Mouse (Mus musculus) neural tube, embryonic 12.5 days (tissue): Measurements from ENCODE around the gene Gdap1l1. TPM values are rescaled to one million over a fixed set of nuclear protein-coding genes. Genes with fewer than 3 reads are reported as not detected.

ENCODE experiments used
- ATAC-seq: fragments of 200-750 bp; cut with Nextera tagmentation; 2 replicates; pipeline ENCODE4 v1.8.0; 2017; ENCODE audit warnings: low read depth, mild to moderate bottlenecking, moderate TSS enrichment, moderate library complexity; ENCODE audit not compliant: low FRiP score
- H3K27ac ChIP-seq: fragments of 300-500 bp; sonication (generic); 2 replicates; pipeline ENCODE4 v1.5.1; 2016
- H3K27me3 ChIP-seq: fragments of 300-500 bp; sonication (generic); replicated peaks from 2 replicates; pipeline ENCODE4 v1.6.1; 2016; ENCODE audit warnings: mild to moderate bottlenecking
- H3K36me3 ChIP-seq: fragments of 300-500 bp; sonication (generic); 2 replicates; pipeline ENCODE4 v1.6.1; 2016; ENCODE audit warnings: mild to moderate bottlenecking
- H3K4me1 ChIP-seq: fragments of 300-500 bp; sonication (generic); 2 replicates; pipeline ENCODE4 v1.6.1; 2016
- H3K4me2 ChIP-seq: fragments of 300-500 bp; sonication (generic); replicated peaks from 2 replicates; pipeline ENCODE4 v1.6.1; 2016; ENCODE audit warnings: mild to moderate bottlenecking
- H3K4me3 ChIP-seq: fragments of 300-500 bp; sonication (generic); 2 replicates; pipeline ENCODE4 v1.5.1; 2016
- H3K9ac ChIP-seq: fragments of 300-500 bp; sonication (generic); 2 replicates; pipeline ENCODE4 v1.6.1; 2016; ENCODE audit warnings: mild to moderate bottlenecking
- H3K9me3 ChIP-seq: fragments of 300-500 bp; sonication (generic); 2 replicates; pipeline ENCODE4 v1.6.1; 2016; ENCODE audit warnings: mild to moderate bottlenecking
- WGBS: fragments of 180-500 bp; shearing (Covaris S2); methylation state at CpG from one replicate; pipeline ENCODE4 v1.1.7; 2016; 5-methylcytosine and 5-hydroxymethylcytosine counted together
- polyA plus RNA-seq: library from polyadenylated mRNA; unstranded; fragments of >200 nt; fragmentation: Nextera tagmentation; extraction: Ambion mirVana; gene quantifications from 2 replicates; pipeline ENCODE4 v1.2.1, GENCODE M21; 2016

Gdap1l1 gene
- polyA plus RNA-seq, 1 experiment from 2014 or later, result 83.6 TPM

GRCm38 (mm10) chr2:163411840-163412239, 26.4 kb upstream of the Gdap1l1 start:
- ATAC-seq, result no peak
- H3K9ac ChIP-seq, result no peak overlapping the region
- H3K9me3 ChIP-seq, result no peaks in the 10 kb centered on the region
- H3K36me3 ChIP-seq, result peaks cover 56% of the 10 kb centered on the region
- H3K27ac ChIP-seq, result no peak overlapping the region
- no peak overlapping the region for H3K4me3 ChIP-seq
- H3K27me3 ChIP-seq, result no peaks in the 10 kb centered on the region
- WGBS, result 78% methylated on average over 4 of the region's 4 CpGs
- no peaks in the 10 kb centered on the region for H3K4me1 ChIP-seq
- H3K4me2 ChIP-seq, result no peak overlapping the region

DNA sequence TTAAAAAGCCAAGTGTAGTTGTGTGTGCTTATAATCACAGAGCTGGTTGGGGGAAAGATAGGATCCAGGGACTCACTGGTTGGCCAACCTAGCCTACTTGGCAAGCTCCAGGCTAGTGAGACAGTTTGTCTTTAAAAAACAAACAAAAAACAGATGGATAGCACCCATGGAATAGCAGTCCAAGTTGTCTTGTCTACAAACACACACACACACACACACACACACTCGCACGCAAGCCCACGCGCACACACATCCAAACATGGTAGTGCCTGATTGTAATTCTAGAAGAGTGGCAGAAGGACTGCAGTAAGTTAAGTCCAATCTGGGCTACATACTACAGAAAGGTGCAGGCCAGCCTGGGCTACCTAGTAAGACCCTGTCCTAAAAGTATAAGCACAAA, 25.9 kb upstream of the Gdap1l1 start:
- H3K36me3 ChIP-seq, result peaks cover 50% of the 10 kb centered on the region
- no peaks in the 10 kb centered on the region for H3K9me3 ChIP-seq
- H3K27me3 ChIP-seq, result no peaks in the 10 kb centered on the region
- WGBS, result over 99% methylated on average over 4 of the region's 4 CpGs
- ATAC-seq, result no peak
- H3K4me3 ChIP-seq, result no peak overlapping the region
- H3K9ac ChIP-seq, result no peak overlapping the region
- H3K4me2 ChIP-seq, result no peak overlapping the region
- no peak overlapping the region for H3K27ac ChIP-seq
- no peaks in the 10 kb centered on the region for H3K4me1 ChIP-seq

DNA sequence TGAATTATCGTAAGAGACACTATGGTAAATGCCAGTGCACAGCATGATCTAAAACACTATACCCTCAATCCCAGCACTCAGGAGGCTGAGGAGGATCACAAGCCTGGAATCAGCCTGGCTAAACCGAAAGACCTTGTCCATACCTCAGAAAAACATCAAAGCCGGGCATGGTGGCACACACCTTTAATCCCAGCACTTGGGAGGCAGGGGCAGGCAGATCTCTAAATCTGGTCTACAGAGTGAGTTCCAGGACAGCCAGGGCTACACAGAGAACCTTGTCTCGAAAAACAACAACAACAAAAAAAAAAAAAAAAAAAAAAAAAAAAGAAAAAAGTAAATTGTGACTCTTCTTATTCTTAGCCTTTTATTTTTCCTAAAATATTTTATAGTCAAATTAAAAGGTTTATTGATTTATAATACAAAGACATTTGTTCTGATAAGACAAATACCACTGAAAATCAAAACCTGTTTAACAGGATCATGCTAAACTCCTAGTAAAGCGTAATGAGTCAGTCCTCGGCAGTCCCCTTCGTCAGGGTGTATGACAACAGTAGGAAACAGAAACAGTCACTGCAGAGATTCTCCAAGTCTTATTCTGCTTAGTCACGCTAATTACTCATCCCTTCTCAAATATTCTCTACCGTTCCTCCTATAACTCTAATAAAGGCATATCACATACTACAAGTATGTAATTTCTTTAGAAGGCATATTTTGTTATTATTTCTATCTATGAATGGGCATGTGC, 25.3 kb upstream of the Gdap1l1 start:
- H3K36me3 ChIP-seq, result peaks cover 46% of the 10 kb centered on the region

DNA sequence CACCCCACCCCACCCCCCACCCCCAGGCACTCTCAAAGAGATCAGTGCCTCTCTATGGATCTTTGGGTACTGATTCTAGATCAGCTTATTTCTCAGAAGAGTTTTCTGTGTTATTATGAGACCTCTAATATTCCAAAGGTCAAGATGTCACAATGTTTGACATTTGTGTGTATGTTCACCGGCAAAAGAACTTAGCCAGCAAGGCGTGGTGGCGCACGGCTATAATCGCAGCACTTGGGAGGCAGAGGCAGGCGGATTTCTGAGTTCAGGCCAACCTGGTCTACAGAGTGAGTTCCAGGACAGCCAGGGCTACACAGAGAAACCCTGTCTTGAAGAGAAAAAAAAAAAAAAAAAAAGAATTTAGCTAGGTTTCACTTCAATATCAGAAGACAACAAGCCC, 21.2 kb upstream of the Gdap1l1 start:
- Histone ChIP-seq H3K4me1 (peaks cover 19% of the 10 kb centered on the region), H3K9me3 (no peaks in the 10 kb centered on the region), H3K4me3 (no peak overlapping the region), H3K4me2 (no peak overlapping the region), H3K27ac (no peak overlapping the region), H3K9ac (no peak overlapping the region), H3K27me3 (no peaks in the 10 kb centered on the region), H3K36me3 (peaks cover 12% of the 10 kb centered on the region)
- 94% methylated on average over 6 of the region's 6 CpGs for WGBS
- ATAC-seq, result no peak

More for the DNA sequence above, 25.3 kb upstream of the Gdap1l1 start:
- H3K27me3 ChIP-seq, result no peaks in the 10 kb centered on the region
- H3K4me2 ChIP-seq, result no peak overlapping the region
- no peaks in the 10 kb centered on the region for H3K9me3 ChIP-seq
- ATAC-seq, result no peak
- no peak overlapping the region for H3K9ac ChIP-seq
- H3K4me3 ChIP-seq, result no peak overlapping the region
- no peak overlapping the region for H3K27ac ChIP-seq
- WGBS, result 89% methylated on average over 9 of the region's 9 CpGs
- H3K4me1 ChIP-seq, result peaks cover 6% of the 10 kb centered on the region

DNA sequence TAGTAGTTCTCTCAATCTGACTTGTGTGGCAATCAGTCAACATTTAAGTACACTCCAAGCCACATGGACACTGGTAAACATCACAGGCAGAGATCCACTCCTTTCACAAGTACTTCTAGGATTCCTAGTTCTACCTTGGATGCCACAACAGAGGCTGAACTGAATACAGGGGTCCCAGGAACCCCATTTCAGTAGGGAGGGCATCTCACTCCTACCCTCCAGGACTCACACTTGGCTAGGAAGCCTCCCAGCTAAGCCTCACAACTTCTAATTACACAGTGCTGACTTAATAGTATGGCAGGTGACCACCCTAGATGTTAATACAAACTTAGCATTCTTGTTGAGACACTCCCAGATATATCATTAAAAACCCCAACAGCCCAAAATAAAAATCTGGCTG, 20.4 kb upstream of the Gdap1l1 start:
- Histone ChIP-seq H3K4me3 (no peak overlapping the region), H3K27ac (no peak overlapping the region), H3K36me3 (peaks cover 6% of the 10 kb centered on the region), H3K9me3 (no peaks in the 10 kb centered on the region), H3K27me3 (no peaks in the 10 kb centered on the region), H3K4me1 (peaks cover 19% of the 10 kb centered on the region), H3K9ac (no peak overlapping the region), H3K4me2 (peak overlapping the region; percentile 89)
- no peak for ATAC-seq

GRCm38 (mm10) chr2:163418841-163419345, 19.4 kb upstream of the Gdap1l1 start:
- under 1% methylated on average over 50 of the region's 50 CpGs for WGBS
- Histone ChIP-seq H3K27me3 (no peaks in the 10 kb centered on the region), H3K36me3 (peaks cover 6% of the 10 kb centered on the region; the same call in 1 of the 2 replicates), H3K4me1 (peaks cover 19% of the 10 kb centered on the region), H3K27ac (no peak overlapping the region; the same call in 1 of the 2 replicates), H3K4me2 (peak overlapping the region; percentile 89), H3K9ac (peak overlapping the region; percentile 85), H3K4me3 (peak overlapping the region; percentile 98), H3K9me3 (no peaks in the 10 kb centered on the region)
- peak; percentile 59 for ATAC-seq

DNA sequence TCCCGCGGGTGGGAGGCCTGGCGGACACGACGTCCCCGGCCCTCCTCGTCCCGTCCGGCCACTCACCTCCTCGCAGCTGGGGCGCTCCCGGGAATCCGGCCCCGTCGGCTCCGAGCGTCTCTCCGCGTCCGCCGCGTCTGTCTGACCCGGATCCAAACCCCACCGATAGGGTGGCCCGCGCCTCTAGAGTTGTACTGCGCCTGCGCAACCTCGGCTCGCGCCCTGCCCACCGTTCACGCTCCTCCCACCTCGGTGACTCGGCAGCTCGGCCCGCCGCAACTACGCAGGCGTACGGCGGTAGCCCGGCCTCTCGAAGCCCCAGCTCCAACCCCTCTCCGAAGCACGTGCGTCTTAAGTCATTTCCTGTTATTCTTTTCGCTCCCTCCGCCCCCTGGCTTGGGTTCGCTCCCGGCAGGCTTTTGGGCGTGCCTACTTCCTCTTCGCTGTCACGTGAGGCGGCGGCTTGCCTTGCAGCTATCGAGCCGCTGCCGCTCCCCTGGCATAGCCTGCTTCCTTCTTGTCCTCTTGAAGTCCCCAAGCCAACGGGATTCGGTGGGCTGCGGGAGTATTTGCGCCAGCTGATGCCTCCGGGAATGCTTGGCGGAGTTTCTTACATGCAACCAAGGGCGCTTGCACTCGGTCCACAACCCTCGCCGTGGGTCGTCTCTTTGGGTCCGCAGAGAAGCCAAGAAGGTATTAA, 18.8 kb upstream of the Gdap1l1 start:
- H3K27me3 ChIP-seq, result no peaks in the 10 kb centered on the region
- WGBS, result under 1% methylated on average over 71 of the region's 71 CpGs
- no peaks in the 10 kb centered on the region for H3K9me3 ChIP-seq
- H3K36me3 ChIP-seq, result peaks cover 2% of the 10 kb centered on the region; the same call in 1 of the 2 replicates
- H3K9ac ChIP-seq, result peak overlapping the region; percentile 85
- H3K4me2 ChIP-seq, result peak overlapping the region; percentile 89
- peak overlapping the region; percentile 33 for H3K27ac ChIP-seq
- peaks cover 19% of the 10 kb centered on the region for H3K4me1 ChIP-seq
- H3K4me3 ChIP-seq, result peak overlapping the region; percentile 98
- peak; percentile 99 for ATAC-seq

DNA sequence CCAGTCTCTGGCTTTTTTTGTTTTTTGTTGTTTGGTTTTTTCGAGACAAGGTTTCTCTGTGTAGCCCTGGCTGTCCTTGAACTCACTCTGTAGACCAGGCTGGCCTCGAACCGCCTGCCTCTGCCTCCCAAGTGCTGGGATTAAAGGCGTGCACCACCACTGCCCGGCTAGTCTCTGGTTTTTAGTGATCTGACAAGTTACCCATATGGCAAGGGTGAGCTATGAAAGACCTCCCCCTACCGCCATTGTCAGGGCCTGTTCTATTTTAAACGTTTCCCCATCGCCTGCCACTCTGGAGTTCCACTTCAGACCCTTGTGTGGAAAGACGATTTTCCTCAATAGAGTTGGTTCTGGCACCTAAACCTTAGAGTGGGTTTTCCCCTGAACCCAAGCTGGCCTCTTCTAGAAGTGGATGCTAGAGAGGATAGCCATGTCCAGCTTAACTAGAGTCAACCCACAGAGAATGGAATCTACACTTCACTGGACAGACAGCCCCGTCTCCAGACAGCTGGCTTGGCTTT, 17.9 kb upstream of the Gdap1l1 start:
- H3K27ac ChIP-seq, result no peak overlapping the region
- peak overlapping the region; percentile 98 for H3K4me3 ChIP-seq
- WGBS, result 42% methylated on average over 10 of the region's 10 CpGs
- H3K9ac ChIP-seq, result peak overlapping the region; percentile 65
- no peaks in the 10 kb centered on the region for H3K27me3 ChIP-seq
- H3K9me3 ChIP-seq, result no peaks in the 10 kb centered on the region
- no peaks in the 10 kb centered on the region for H3K36me3 ChIP-seq
- peaks cover 19% of the 10 kb centered on the region for H3K4me1 ChIP-seq
- peak overlapping the region; percentile 89 for H3K4me2 ChIP-seq
- ATAC-seq, result no peak

DNA sequence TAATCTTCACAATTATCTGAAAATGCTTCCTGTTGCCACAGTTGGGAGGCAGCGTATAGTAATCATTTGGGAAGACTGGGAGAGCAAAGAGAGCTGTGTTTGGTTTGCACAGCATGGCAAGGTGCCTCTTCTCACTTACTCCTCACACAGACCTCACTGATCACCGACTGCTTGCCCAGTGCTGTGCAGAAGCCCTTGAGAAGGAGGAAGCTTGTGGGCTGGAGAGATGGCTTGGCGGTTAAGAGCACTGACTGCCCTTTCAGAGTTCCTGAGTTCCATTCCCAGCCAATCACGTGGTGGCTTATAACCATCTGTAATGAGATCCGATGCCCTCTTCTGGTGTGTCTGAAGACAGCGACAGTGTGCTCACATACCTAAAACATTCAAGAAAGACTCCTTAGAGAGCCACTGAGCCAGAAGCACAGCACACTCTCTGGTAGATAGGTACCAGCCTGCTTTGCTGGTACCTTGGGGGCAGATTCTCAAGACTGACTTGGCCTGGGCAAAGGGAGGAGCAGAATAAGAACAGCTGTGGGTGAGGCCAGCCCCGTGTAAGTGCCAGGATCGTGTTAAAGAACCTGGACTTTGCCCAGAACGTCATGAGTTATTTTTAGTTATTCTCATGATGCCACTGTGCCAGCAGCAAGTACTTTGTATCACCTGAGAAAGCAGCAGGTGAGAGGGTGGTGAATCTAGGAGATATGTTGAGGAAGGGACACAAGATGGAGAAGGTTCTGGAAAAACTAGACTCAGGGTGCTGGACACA, 15.2 kb upstream of the Gdap1l1 start:
- WGBS, result 85% methylated on average over 9 of the region's 9 CpGs
- H3K4me2 ChIP-seq, result no peak overlapping the region
- ATAC-seq, result no peak
- H3K27me3 ChIP-seq, result no peaks in the 10 kb centered on the region
- H3K4me3 ChIP-seq, result no peak overlapping the region
- no peaks in the 10 kb centered on the region for H3K9me3 ChIP-seq
- peaks cover 12% of the 10 kb centered on the region for H3K4me1 ChIP-seq
- no peaks in the 10 kb centered on the region for H3K36me3 ChIP-seq
- H3K9ac ChIP-seq, result no peak overlapping the region
- H3K27ac ChIP-seq, result no peak overlapping the region

DNA sequence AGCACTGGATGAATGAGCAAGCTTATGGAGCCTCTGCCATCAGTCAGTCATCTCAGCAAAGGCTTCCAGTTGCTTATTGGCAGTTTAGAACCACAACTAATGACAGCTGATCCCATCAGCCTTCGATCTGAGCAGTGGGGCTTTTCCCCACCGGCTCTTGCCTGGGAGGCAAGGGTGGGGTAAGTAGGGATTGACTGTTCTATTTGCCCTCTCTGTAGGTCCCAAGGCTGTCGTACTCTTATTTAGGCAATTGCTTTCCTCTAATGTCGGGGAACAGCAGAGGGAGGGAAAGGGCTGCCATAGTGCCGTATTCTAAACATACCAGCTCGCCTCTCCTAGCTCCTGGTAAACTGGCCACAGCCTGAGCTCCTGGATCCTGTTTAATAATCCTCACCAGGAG, 13.7 kb upstream of the Gdap1l1 start, which contains the start of gene Oser1:
TSS of gene Oser1 (minus strand) at position 101 of the 400 bp plus-strand sequence.
- Histone ChIP-seq H3K4me1 (peaks cover 5% of the 10 kb centered on the region), H3K27ac (no peak within 1 kb of the TSS), H3K9ac (no peak within 1 kb of the TSS), H3K27me3 (no peaks in the 10 kb centered on the region), H3K4me2 (no peak within 1 kb of the TSS), H3K4me3 (no peak within 1 kb of the TSS), H3K36me3 (no peaks in the 10 kb centered on the region), H3K9me3 (no peaks in the 10 kb centered on the region)
- 78% methylated on average over 6 of the region's 6 CpGs for WGBS
- no peak for ATAC-seq

GRCm38 (mm10) chr2:163428346-163429011, 9.8 kb upstream of the Gdap1l1 start:
- Histone ChIP-seq H3K36me3 (no peaks in the 10 kb centered on the region), H3K4me2 (no peak overlapping the region), H3K9ac (no peak overlapping the region), H3K27ac (no peak overlapping the region), H3K4me3 (no peak overlapping the region), H3K4me1 (no peaks in the 10 kb centered on the region), H3K9me3 (no peaks in the 10 kb centered on the region), H3K27me3 (no peaks in the 10 kb centered on the region)
- 47% methylated on average over 4 of the region's 4 CpGs for WGBS
- no peak for ATAC-seq
